Mouse (Mus musculus) erythroid progenitor cell, adult 5-6 weeks (primary cell): ENCODE data around the gene Cisd3. TPM values are rescaled to one million over a fixed set of nuclear protein-coding genes. Genes with fewer than 3 reads are reported as not detected.

Source experiments
- ATAC-seq: replicated peaks from 2 replicates; pipeline ENCODE4 v1.8.0; 2016; ENCODE audit warnings: moderate number of reproducible peaks, mild to moderate bottlenecking, moderate TSS enrichment, inconsistent platforms; ENCODE audit not compliant: poor library complexity, low FRiP score, severe bottlenecking
- total RNA-seq, 2 experiments: library from RNA; stranded (forward) in 1 of 2; stranded (reverse) in 1 of 2; fragments of 150-400 nt in 1 of 2; fragments of 186-747, 209-891 nt in 1 of 2; gene quantifications; 2 replicates each; pipeline versions ENCODE4 v1.2.3 to v1.2.4; 2015 to 2017; ENCODE audit warnings: low replicate concordance in 2 of 2

Gene Cisd3
- total RNA-seq, 2 experiments from 2014 or later = 6.3 TPM; not detected in 1

DNA sequence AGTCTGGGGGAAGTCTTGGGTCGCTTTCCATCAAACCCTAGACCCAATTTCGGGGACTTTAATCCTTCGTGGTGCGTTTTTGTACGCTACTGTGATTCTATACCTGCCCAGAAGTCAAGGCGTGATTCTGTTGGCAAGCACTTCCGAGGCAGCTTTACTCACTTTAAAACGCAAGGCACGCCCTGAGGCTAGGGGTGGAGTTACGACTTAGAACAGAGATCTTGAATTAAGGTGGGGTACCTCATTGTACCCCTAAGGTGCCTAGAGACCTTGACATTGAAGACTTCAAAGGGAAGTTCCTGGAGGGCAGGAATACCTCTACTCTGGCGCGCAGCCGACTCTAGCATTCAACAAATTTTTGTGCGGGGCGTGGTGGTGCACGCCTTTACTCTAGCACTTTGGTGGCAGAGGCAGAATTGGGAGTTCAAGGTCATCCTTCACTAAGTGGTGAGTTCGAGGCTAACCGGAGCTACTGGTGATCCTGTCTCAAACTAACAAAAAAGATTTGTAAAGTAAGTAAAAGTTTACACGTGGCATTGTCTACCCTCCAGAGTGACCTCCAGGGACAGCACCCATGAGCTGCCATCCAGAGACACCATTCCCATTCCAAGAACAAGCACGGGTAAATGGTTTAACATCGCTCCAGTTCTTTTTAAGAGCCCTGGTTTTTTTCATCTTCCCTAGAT is 23.3 kb upstream of the Cisd3 start:
- no peak for ATAC-seq

DNA sequence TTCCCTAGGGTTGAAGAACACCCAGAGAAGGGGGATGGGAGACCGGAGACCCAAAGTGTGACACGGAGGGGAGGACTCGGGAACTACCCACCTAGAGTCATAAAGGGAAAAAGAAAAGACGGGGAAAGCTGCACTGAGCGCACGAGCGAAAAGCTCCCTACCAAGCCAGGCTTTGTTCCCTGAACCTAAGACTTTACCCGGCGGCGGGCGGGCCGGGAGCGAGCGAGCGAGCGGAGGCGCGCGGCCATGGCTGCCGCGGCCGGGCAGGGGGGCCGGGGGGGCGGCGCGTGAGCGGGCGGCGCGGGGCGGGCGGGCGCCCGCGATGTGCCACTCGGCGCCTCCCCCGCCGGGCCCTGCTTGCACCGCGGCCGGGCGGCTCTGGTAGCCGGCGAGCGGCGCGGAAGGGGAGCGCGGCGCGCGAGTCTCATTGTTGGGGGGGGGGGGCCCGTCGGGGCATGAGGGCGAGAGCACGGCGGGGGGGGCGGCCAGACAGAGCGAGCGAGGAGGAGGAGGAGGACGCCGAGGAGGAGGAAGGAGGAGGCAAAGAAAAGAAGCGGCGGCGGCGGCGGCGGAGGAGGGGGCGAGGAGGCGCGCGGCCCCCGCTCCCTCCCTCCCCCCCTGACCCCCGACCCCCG is 22.6 kb upstream of the Cisd3 start, which contains the start of gene Mllt6:
Gene Mllt6, plus strand, starts transcription at position 522 of the 635 bp plus-strand sequence.
- ATAC-seq = no peak

DNA sequence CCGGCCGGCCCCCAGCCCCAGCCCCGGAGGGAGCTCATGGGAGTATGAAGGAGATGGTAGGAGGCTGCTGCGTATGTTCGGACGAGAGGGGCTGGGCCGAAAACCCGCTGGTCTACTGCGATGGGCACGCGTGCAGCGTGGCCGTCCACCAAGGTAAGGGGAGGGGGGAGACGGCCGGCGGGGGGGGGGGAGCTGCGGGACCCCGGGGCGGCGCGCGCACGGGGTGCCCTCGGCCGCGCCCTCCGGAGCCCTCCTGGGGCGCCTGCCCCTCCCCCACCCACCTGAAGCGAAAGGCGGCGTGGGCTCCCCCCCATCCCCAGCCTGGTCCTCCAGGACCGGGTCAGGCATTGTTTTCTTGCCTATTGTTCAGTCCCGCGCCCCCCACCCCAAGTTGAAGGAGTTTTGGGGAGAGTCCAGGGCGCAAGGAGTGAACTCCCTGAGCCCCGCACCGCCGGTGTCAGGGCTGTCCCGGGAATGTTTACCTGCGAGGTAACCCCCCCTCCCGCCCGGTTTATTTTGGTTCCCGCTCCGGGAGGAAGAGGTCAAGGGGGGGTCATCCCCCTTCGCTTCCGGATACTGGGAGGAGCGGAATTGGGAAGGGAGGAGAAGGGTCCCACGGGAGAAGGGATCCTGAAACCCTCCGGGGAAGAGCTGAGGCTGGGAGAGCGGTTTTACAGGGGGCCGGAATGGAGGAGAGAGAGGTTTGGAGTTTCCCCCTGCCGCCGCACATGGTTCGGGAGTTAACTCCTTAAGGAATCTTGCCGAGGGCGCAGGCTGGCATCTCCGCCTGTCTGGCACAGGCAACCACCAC is 21.9 kb upstream of the Cisd3 start:
- ATAC-seq = no peak

DNA sequence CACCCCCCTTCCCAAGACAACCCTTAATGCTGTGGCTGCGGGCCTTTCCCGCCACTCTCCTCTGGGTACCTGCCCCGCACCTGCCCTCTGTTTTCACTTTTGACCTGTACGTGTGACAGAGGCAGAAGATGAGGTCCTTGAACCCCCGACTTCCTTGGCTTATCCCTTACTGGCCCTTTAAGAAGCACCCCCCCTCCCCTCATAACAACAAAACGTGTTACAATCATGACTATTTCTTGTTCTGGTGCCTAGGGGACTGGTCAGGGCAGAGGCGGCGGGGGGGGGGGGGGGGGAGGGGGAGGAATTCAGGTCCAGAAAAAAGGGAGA is 21.3 kb upstream of the Cisd3 start:
- no peak for ATAC-seq

DNA sequence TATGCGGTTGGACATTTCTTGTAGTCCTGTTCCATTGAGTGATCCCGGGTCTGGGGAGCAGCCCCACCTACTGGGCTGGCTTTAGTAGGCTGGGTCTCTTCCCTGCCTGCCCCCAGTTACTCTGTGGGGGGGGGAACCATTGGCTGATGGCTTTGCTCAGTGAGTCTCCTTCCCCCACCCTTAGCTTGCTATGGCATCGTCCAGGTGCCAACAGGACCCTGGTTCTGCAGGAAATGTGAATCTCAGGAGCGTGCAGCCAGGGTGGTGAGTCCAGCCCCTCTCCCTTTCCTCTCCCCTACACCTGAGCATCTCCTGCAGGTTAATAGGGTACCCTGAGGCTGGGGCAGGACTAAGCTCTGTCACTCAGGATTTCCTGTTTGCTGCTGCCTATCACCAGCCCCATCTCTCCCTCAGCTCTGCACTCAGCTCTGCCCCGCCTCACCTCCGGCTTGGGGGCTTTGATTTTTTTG is 20.8 kb upstream of the Cisd3 start:
- ATAC-seq = no peak

DNA sequence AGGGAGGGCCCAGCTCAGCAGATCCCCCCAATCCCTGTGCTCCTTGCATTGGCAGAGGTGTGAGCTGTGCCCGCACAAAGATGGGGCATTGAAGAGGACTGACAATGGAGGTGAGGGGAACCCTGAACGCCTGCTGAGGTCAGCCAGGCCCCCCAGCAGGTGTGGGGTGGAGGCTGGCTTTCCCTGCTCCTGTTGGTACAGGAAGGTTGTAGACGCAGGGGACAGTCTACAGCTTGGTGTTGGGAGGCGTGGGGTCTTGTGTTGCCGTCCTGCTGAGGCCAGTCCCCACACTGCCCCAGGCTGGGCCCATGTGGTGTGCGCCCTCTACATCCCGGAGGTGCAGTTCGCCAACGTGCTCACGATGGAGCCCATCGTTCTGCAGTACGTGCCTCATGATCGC is 20.2 kb upstream of the Cisd3 start:
- no peak for ATAC-seq

DNA sequence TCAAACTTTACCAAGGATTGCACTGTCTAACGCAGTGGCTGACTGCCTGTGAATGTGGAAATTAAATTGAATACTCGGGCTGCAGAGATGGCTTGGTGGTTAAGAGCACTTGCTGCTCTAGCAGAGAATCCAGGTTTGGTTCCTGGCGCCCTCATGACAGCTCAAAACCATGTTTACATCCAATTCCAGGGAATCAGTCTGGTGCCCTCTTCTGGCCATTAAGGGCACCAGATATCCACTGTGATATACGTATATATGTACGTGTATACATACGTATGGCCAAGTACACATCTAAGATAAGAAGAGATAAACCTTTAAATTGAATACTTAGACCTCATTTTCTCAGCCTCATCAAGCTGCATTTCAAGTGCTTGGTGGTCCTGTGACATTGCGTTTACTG is 19.4 kb upstream of the Cisd3 start:
- ATAC-seq = no peak

DNA sequence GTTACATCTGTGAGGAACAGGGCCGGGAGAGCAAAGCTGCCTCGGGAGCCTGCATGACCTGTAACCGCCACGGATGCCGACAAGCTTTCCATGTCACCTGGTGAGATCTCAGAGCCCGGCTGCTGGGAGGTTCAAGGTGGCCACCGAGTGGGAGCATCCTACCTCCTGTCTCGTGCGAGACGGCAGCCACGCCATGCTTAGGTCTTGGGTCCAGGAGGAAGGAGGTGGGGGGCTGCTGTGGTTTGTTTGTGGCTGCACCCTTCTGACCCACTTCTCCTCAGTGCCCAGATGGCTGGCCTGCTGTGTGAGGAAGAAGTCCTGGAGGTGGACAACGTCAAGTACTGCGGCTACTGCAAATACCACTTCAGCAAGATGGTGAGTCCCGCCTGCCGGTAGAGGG is 18.8 kb upstream of the Cisd3 start:
- ATAC-seq = no peak

DNA sequence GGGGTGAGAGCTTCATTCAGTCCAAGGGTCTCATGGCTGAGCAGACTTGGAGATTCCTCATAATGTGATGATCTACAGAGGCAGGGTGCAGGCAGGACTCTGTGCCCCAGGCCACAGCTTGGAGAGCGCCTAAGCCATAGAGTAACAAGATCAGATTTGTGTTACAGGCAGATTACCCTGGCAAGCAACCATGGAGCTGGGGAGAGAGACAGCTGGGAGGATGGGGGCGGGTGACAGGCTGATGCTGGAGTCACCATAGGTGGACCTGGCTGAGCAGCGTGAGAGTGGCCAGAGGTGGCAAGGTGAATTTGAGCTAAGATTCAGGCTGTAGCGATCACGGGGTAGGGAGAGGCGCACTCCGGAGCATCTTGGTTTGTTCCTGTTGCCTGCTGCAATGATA is 17.5 kb upstream of the Cisd3 start:
- ATAC-seq = no peak

DNA sequence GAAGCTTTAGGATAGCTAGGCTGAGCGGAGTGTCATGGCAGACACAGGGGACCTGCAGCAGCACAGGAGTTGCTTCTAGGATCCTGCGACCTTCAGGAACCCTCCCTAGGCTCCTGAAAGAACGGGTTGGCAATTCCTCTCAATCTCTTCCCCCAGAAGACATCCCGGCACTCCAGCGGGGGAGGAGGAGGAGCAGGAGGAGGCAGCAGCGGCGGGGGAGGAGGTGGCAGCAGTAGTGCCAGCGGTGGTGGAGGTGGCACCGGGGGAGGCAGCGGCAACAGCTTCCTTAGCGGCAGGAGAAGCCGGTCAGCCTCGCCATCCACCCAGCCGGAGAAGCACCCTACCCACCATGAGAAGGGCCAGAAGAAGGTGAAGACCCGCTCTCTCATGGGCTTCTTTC is 16.4 kb upstream of the Cisd3 start:
- no peak for ATAC-seq

DNA sequence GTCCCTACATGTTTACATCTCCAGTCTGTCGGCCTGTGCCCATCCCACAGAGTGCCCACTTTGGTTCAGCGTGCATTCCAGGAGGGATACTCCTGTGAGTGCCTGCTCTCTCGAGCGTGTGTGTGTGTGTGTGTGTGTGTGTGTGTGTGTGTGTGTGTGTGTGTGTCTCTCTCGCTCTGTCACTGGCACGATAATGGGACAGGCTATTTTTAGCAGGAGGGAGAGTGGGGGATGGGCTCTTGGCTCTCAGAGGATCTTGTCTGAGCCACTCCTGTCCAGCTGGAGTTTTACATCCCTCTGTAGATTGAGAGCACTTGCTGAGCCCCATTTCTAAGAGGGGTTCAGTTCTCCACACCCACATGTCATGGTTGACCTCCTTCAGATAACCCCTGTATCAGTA is 15.8 kb upstream of the Cisd3 start:
- ATAC-seq = no peak

DNA sequence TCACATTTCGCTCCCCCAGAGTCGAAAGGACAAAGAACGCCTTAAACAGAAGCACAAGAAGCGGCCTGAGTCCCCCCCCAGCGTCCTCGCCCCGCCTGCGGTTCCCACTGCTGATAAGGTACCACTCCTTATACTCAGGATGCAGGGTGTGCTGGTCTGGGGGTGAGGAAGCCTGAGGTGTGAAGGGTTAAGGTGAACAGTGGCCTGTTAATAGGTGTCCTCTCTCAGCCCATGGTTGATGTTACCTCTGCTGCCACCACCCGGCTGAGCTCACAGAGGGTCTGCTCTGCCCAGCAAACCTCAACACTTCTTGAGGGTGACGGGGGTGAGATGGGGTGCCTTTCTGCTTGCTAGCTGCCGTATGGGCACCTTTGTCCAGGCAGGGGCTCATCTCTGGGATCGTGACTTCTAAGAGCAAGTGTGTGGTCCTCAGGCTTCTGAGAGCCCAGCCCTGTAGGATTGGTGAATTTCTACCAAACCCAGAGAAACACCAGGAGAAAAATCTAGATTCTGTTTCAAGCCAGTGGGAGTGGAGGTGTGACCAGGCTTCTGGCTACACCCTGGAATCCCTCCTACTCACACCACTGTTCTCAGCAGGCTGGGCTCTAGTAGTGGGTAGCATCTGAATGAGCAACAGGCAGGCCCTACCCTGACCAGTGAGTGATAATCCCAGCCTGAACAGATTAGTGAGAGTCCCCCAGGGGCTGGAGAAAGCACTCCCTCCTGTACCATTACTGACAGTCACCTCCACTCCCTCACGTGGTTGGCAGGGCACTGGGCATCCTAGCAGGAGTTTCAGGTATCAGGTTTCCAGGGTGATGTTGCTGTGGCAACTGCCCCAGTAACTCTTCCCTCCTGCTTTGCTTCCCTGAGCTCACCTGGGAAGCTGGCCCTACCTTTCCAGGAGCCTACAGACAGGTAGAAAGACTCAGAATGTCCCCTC is 15.1 kb upstream of the Cisd3 start:
- ATAC-seq = no peak

DNA sequence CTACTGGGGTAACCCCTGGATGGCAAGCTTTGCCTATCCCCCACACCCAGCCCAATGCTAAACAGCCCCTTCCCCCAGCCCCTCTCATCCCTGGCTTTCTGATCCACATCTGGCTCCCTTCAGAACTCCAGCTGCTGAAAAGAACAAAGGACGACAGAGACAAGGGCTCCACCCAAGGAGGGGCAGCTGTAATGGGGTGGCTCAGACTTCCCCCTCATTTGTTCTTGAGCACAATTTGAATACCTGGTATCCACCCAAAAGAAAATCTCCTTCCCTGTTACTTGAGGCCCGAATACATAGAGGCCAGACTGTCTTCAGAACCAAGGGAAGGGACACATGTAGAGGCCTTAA is 14.5 kb upstream of the Cisd3 start:
- no peak for ATAC-seq

DNA sequence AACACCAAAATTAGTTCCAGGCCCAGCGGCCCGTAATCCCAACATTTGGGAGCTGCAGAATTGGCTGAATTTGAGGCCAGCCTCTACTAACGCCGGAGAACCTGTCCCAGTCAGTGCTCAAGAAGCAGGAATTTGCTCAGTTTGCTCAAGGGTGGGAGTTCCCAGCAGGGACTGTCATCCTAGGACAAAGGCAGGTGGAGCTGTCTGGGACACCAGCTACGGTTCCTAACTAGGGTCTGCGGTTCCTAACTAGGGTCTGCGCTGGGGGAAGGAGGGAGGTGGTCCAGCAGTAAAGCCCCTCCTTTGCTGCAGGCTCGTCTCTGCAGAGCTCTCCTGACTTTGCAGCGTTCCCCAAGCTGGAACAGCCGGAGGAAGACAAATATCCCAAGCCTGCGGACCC is 12.5 kb upstream of the Cisd3 start:
- ATAC-seq = no peak

DNA sequence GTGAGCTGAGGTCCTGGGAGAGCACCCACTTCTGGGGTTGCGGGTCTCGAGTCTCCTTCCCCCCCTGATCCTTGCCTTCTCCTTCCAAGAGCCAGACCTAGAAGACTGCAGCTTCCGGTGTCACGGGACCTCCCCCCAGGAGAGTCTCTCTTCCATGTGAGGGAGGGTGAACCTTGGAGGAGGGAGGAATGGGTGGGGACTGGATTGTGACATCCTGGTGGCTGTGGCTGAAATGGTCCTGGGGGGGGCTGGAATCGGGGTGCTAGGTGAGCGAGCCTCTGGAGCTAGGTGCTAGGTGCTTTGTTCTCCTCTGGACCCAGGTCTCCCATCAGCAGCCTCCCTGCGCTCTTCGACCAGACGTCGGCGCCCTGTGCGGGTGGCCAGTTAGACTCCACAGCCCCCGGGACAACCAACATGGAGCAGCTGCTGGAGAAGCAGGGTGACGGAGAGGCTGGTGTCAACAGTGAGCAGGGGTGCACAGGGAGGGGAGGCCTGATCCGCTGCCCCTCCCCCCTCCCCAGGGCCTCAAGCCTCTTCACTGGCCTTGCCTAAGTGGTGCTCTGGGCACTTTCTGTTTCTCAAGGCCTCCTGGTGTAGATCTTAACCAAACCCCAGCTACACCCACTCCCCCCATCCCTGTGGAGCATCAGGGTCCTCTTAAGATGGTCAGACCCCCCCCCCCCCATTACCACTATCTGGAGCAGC is 9.4 kb upstream of the Cisd3 start:
- ATAC-seq = no peak

DNA sequence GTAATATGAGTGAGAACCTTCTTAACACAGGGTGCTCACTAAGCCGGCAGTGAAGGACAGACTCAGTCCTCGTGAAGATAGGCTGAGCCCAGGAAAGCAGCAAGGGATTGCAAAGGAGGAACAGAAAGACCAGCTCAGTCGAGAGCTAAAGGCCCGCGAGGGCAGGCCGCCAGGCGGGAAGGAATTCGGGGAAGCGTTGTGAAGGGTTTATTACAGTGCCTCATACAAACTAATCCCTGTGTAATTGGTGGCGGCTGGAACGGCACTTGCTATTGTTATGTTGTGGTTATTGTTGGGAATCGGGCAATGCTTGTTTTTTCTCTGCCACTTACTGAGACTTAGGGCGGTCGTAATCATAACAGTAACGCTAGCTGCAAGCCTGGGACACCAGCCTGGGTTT is 8.2 kb upstream of the Cisd3 start:
- no peak for ATAC-seq

DNA sequence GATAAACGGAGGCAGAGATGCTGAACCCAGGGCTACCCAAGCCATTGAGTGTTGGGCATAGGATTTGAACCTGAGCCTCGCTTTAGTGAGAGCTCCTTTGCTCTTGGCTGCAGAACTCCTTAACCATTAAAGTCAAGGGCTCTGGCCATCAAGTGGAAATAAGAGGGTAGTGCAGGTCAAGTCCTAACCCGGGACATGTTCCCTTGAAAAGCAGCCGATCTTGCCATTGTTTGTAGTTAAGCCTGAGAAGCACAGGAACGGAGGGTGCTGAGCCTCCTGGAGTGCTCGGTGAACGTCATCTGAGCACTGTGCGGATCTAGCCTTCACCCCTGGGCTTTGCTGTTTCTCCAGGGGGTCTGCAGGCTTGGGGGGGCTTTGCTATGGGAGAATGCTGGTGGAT is 7.8 kb upstream of the Cisd3 start:
- no peak for ATAC-seq

DNA sequence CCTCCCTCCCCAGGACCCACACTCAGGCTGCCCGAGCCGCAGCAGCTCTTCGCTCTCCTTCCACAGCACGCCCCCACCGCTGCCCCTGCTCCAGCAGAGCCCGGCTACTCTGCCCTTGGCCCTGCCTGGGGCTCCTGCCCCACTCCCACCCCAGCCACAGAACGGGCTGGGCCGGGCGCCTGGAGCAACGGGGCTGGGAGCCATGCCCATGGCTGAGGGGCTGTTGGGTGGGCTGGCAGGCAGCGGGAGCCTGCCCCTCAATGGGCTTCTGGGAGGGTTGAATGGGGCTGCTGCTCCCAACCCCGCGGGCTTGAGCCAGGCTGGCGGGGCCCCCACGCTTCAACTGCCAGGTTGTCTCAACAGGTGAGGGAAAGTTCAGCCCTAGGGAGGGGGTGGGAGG is 7.3 kb upstream of the Cisd3 start:
- ATAC-seq = no peak

DNA sequence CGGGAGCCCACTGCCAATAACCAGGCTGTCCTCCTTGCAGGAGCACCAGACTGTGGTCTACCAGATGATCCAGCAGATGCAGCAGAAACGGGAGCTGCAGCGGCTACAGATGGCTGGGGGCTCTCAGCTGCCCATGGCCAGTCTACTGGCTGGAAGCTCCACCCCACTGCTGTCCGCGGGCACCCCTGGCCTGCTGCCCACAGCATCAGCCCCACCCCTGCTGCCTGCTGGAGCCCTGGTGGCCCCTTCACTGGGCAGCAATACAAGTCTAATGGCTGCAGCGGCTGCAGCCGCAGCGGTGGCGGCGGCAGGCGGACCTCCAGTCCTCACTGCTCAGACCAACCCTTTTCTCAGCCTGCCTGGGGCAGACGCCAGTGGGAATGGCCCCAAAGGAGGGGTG is 5.2 kb upstream of the Cisd3 start:
- ATAC-seq = no peak
